Mouse (Mus musculus) cortical plate, adult 2 months (tissue): ENCODE data around the gene Gm11627.

ENCODE experiments used
- CTCF ChIP-seq: fragments of 200-500 bp; IDR thresholded peaks from 2 replicates; pipeline ENCODE4 v1.5.1; 2011; ENCODE audit warnings: mild to moderate bottlenecking, control low read depth, low read length; ENCODE audit not compliant: insufficient read depth; ENCODE audit errors: extremely low read depth
- POLR2A ChIP-seq: fragments of 200-500 bp; IDR thresholded peaks from 2 replicates; pipeline ENCODE4 v1.6.1; 2011; ENCODE audit warnings: mild to moderate bottlenecking, low read length, control low read depth; ENCODE audit not compliant: insufficient read depth; ENCODE audit errors: extremely low read depth

DNA sequence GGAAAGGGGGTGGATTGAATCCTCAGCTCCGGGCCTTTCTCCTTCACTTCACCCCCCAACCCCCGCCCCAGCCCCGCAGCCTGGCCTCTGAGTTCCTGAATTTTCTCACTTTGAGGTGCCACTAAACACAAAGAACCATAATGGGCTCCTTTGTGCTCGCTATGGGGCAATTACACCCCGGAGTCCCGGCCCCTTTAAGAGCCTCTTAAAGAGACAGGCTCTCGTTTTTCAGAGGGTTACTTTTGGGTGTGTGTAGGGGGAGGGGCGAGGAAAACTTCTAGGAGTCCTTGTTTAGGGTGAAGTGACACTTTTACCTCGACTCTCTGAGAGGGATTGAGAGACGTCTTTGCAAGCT lies 24.2 kb upstream of the Gm11627 start:
- no peak for TF ChIP-seq CTCF
- TF ChIP-seq POLR2A = no peak
